Mouse (Mus musculus) G1E (cell line): ENCODE data around the gene Cse1l. TPM values are rescaled to one million over a fixed set of nuclear protein-coding genes. Genes with fewer than 3 reads are reported as not detected.
A peak's percentile ranks its signal among the peaks of the same experiment; 100 is the strongest.

Experiments used
- ATAC-seq: 2 replicates; pipeline ENCODE4 v1.8.0; 2016; ENCODE audit warnings: mild to moderate bottlenecking; ENCODE audit not compliant: insufficient number of reproducible peaks, poor library complexity, low FRiP score, severe bottlenecking; ENCODE audit errors: extremely low read depth
- DNase-seq: peaks from one replicate; pipeline ENCODE4 v3.0.0; 2012; ENCODE audit warnings: low spot score
- H3K27me3 ChIP-seq: 2 replicates; pipeline ENCODE4 v1.6.1; 2012; ENCODE audit warnings: mild to moderate bottlenecking, low read length, inconsistent platforms; ENCODE audit not compliant: insufficient read depth
- H3K36me3 ChIP-seq: replicated peaks from 2 replicates; pipeline ENCODE3; 2012; ENCODE audit warnings: mild to moderate bottlenecking, inconsistent platforms
- H3K4me1 ChIP-seq: 2 replicates; pipeline ENCODE4 v1.6.1; 2012; ENCODE audit warnings: low read depth, low read length, inconsistent platforms, mixed read lengths; ENCODE audit not compliant: insufficient read depth
- H3K4me3 ChIP-seq: 2 replicates; pipeline ENCODE4 v1.5.1; 2012; ENCODE audit warnings: low read depth, mild to moderate bottlenecking, inconsistent platforms, low read length, moderate library complexity, mixed read lengths
- H3K9me3 ChIP-seq: replicated peaks from 2 replicates; pipeline ENCODE4 v1.6.1; 2012; ENCODE audit warnings: inconsistent platforms
- CTCF ChIP-seq: IDR thresholded peaks from 2 replicates; pipeline ENCODE4 v1.5.1; 2012; ENCODE audit warnings: low read depth, low read length, inconsistent platforms, mixed read lengths
- GATA1 ChIP-seq: IDR thresholded peaks from 2 replicates; pipeline ENCODE4 v1.6.1; 2012; ENCODE audit warnings: borderline replicate concordance, low read length, inconsistent platforms, mixed read lengths
- GATA2 ChIP-seq: IDR thresholded peaks from 2 replicates; pipeline ENCODE4 v1.6.1; 2012; ENCODE audit warnings: low read depth, low read length, inconsistent platforms, borderline replicate concordance
- POLR2AphosphoS5 ChIP-seq: IDR thresholded peaks from 2 replicates; pipeline ENCODE4 v1.6.1; 2012; ENCODE audit warnings: low read depth, low read length, inconsistent platforms; ENCODE audit not compliant: insufficient replicate concordance
- TAL1 ChIP-seq: conservative IDR thresholded peaks from 2 replicates; pipeline ENCODE4 v1.6.1; 2012; ENCODE audit warnings: low read depth, low read length, inconsistent platforms, mixed read lengths
- polyA plus RNA-seq: library from polyadenylated mRNA; stranded (reverse); fragments of >175 nt; gene quantifications from 2 replicates; pipeline ENCODE4 v1.2.3, GENCODE M21; 2012
- total RNA-seq, 2 experiments: library from RNA; stranded (forward) in 1 of 2; stranded (reverse) in 1 of 2; fragments of 200-1000 nt in 1 of 2; fragments of >200 nt in 1 of 2; fragmentation: Nextera tagmentation in 1 of 2; gene quantifications; 2 replicates each; pipeline ENCODE4 v1.2.3; 2014 to 2017

Cse1l gene
- total and polyA plus RNA-seq, 3 experiments = 18.2 to 174 (median 141) TPM

DNA sequence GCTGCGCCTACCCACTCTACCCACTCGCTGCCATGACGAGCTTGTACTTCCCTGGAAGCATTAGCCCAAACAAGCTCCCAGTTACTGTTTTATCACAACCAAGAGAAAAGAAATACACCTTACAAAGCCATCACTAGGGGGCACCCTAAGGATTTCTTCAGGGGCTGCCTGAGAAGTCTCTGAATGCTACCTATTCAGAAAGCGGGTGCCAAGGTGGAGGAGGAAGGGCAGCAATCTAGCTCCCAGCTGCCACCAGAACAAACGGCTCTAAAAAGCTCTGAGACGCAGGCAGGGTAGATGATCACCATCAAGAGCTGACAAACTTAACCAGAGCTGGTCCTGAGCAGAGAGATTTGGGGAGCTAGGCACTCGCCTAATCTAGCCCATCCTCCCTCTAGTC lies 51.0 kb downstream of the Cse1l start:
- H3K9me3 ChIP-seq = no peaks in the 10 kb centered on the region
- H3K36me3 ChIP-seq = peaks cover 97% of the 10 kb centered on the region
- no peaks in the 10 kb centered on the region for H3K27me3 ChIP-seq
- DNase-seq (peak; percentile 16), ATAC-seq (no peak; the same call in 1 of the 2 replicates)
- no peak; the same call in 1 of the 2 replicates for TF ChIP-seq CTCF
- TF ChIP-seq GATA1 = no peak
- no peak for TF ChIP-seq TAL1
- no peak for TF ChIP-seq POLR2AphosphoS5
- TF ChIP-seq GATA2 = no peak
- H3K4me3 ChIP-seq = no peak overlapping the region
- no peaks in the 10 kb centered on the region; the same call in 1 of the 2 replicates for H3K4me1 ChIP-seq

DNA sequence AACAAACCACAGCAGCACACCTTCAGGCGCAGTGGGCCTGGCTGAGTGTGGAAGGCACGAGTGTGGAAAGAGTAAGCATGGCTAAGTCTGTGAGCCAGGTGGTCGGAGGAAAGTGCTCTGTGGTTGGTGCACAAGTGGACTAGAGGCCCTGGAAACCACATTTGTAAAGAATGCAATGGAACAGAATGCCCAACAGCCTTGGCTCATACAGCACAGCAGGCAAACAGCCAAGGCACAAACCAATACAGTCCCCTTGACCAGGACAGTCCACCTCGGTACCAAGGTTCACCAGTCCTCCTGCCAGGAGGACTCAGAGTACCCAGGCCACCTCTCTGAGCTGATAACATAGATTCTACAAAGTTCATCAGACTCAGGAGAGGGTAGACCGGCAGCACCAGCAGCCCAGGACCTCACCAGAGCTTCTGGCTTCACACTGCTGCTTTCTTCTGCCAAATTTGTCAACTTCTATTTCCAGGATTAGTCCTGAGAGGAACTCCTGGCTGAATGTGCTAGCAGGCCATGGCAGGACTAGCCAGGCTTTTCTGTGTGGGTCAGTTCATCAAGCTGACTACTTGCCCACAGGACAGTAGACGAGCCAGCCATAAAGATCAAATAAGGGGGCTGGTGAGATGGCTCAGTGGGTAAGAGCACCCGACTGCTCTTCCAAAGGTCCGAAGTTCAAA lies 54.9 kb downstream of the Cse1l start:
- Histone ChIP-seq H3K27me3 (no peaks in the 10 kb centered on the region), H3K9me3 (no peaks in the 10 kb centered on the region), H3K4me1 (peaks cover 3% of the 10 kb centered on the region; the same call in 1 of the 2 replicates), H3K36me3 (peaks cover 83% of the 10 kb centered on the region), H3K4me3 (no peak overlapping the region)
- no peak for ATAC-seq
- no peak for DNase-seq
- TF ChIP-seq POLR2AphosphoS5 = no peak
- no peak for TF ChIP-seq GATA2
- TF ChIP-seq GATA1 = no peak
- TF ChIP-seq TAL1 = no peak
- TF ChIP-seq CTCF = no peak

DNA sequence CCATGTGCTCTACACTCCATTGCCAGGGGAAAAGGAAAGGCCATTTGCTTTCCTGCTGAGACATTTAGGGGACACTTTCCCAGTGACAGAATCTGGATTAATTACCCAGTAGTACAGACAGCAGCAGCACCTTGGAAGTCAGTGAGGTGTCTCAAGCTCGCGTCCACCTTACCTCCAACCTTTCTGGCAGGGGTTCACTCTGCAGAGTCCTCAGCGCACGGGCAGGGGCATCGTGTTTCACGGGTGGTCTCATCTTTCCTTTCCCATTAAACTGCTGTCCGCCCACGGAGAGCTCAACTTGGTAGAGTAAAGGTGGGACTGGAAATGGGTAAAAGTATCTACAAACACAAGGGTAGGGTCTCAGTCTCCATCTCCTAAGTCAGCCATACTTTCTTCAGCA lies 57.4 kb downstream of the Cse1l start:
- H3K36me3 ChIP-seq = peaks cover 62% of the 10 kb centered on the region

DNA sequence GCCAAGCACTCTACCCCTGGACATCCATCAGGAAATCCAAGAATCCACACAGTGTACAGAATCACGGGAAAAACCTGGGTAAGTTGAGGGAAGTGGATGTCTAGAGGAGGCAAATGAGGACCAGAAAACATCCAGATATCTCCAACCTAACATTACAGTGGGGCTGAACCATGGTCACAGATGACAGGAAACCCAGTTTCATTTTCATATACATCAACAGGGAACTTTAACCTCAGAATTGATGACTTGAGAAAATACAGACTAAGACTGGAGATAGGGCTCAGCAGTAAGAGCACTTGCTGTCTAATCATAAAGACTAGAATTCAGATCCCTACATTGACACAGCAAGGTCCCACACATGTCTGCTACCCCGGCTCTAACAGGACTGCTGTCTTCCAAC lies 58.9 kb downstream of the Cse1l start:
- Histone ChIP-seq H3K36me3 (peaks cover 48% of the 10 kb centered on the region), H3K27me3 (no peaks in the 10 kb centered on the region), H3K4me3 (no peak overlapping the region), H3K4me1 (peaks cover 18% of the 10 kb centered on the region), H3K9me3 (no peaks in the 10 kb centered on the region)
- TF ChIP-seq CTCF = no peak
- no peak for TF ChIP-seq POLR2AphosphoS5
- no peak for TF ChIP-seq GATA1
- TF ChIP-seq GATA2 = no peak
- no peak for TF ChIP-seq TAL1
- DNase-seq (no peak), ATAC-seq (no peak)

More for the DNA sequence above, 57.4 kb downstream of the Cse1l start:
- Histone ChIP-seq H3K4me1 (peaks cover 13% of the 10 kb centered on the region), H3K27me3 (no peaks in the 10 kb centered on the region), H3K4me3 (no peak overlapping the region), H3K9me3 (no peaks in the 10 kb centered on the region)
- no peak for ATAC-seq
- TF ChIP-seq CTCF (no peak), GATA1 (no peak), POLR2AphosphoS5 (no peak), TAL1 (no peak), GATA2 (no peak)
- no peak for DNase-seq

DNA sequence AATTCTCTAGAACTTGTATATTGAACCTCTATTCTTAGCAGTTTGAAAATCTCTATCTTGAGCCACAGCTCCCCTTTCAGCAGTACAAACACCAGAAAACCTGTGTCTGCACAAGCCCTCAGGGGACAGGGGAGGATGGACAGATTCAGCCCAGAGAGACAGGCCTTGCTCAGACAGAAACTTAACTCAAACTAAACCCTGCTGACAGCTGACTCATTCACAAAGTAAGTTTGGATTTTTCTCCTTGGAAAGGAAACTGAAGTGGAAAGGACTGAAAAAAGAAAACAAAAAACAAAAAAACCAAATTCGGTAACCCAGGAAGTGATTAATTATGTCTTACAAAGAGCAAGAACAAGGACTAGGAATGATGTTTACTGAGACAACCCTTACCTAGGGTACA lies 67.3 kb downstream of the Cse1l start:
- H3K4me3 ChIP-seq = no peak overlapping the region
- no peak for ATAC-seq
- H3K4me1 ChIP-seq = peaks cover 50% of the 10 kb centered on the region
- TF ChIP-seq GATA1 = no peak
- TF ChIP-seq POLR2AphosphoS5 = no peak
- no peak for TF ChIP-seq CTCF
- no peak for TF ChIP-seq GATA2
- TF ChIP-seq TAL1 = no peak
- no peak for DNase-seq
- no peaks in the 10 kb centered on the region for H3K9me3 ChIP-seq
- H3K36me3 ChIP-seq = peaks cover 19% of the 10 kb centered on the region
- H3K27me3 ChIP-seq = no peaks in the 10 kb centered on the region

DNA sequence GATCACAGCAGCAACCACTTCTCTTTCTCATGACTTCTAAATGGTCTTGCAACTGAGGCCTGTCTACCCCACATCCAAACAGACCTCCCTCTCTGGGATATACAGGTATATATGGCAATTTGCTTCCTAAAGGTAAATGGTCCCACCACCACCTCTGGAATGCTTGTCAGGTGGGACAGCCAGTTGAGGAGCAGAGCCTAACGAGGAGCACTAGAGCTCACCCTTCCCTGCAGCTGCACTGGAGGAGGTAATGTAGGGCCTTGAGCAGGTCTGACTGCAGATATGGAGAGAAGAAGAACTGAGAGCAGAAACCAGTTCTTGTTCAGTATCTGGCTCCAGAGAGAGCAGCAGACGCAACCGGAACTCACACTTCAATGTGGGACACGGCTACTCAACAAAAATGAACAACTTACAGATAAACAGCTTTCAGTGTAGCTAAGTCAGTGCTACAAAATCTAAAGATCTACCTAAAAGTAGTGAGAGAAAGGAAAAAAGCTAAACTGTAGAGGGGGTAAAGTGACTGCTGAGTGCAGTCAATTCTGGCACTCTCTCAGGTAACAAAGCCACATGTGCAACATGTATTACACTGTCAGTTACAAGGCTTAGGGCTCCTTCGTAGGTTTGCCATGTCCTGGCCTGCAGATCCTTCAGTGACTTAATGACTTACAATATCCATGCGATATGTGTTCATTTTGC lies 68.5 kb downstream of the Cse1l start:
- H3K27me3 ChIP-seq = no peaks in the 10 kb centered on the region
- no peak overlapping the region for H3K4me3 ChIP-seq
- ATAC-seq (no peak), DNase-seq (no peak)
- H3K9me3 ChIP-seq = no peaks in the 10 kb centered on the region
- H3K36me3 ChIP-seq = peaks cover 19% of the 10 kb centered on the region
- TF ChIP-seq TAL1 (no peak), GATA2 (no peak), CTCF (no peak), GATA1 (no peak), POLR2AphosphoS5 (no peak)
- H3K4me1 ChIP-seq = peaks cover 47% of the 10 kb centered on the region
